Mouse (Mus musculus): ENCODE data around the gene Iqcf3. TPM values are rescaled to one million over a fixed set of nuclear protein-coding genes. Genes with fewer than 3 reads are reported as not detected.

The Iqcf3 gene
- polyA plus RNA-seq, 1 experiment from 2014 or later = not detected

GRCm38 (mm10) chr9:106519909-106520308 lies 41.5 kb downstream of the Iqcf3 start:
- no peaks in the 10 kb centered on the region for H3K4me1 ChIP-seq (ENCODE audit: control insufficient read depth, low read depth, low read length)
- H3K36me3 ChIP-seq (ENCODE audit: control insufficient read depth, insufficient read depth) = no peaks in the 10 kb centered on the region
- H3K9ac ChIP-seq (ENCODE audit: low read depth, low read length) = no peak overlapping the region
- H3K27me3 ChIP-seq (ENCODE audit: control insufficient read depth, insufficient read depth, low read depth, low read length) = no peaks in the 10 kb centered on the region
- H3K9me3 ChIP-seq (replicated peaks; ENCODE audit: control insufficient read depth, low read length) = no peaks in the 10 kb centered on the region
- H3K4me3 ChIP-seq (ENCODE audit: low read depth, low read length) = no peak overlapping the region
- no peak overlapping the region for H3K27ac ChIP-seq (ENCODE audit: low read length)
- no peak for ATAC-seq (ENCODE audit: low read depth)
- 54% methylated on average over 8 of the region's 8 CpGs for WGBS (ENCODE audit: insufficient replicate concordance)
- H3K4me2 ChIP-seq (ENCODE audit: low read depth, low read length) = no peak overlapping the region

GRCm38 (mm10) chr9:106519433-106519832 lies 42.0 kb downstream of the Iqcf3 start:
- H3K27ac ChIP-seq (ENCODE audit: low read length) = no peak overlapping the region
- no peak overlapping the region for H3K9ac ChIP-seq (ENCODE audit: low read depth, low read length)
- H3K36me3 ChIP-seq (ENCODE audit: control insufficient read depth, insufficient read depth) = no peaks in the 10 kb centered on the region
- no peak for ATAC-seq (ENCODE audit: low read depth)
- no peak overlapping the region for H3K4me3 ChIP-seq (ENCODE audit: low read depth, low read length)
- no peaks in the 10 kb centered on the region for H3K27me3 ChIP-seq (ENCODE audit: control insufficient read depth, insufficient read depth, low read depth, low read length)
- no peaks in the 10 kb centered on the region for H3K9me3 ChIP-seq (replicated peaks; ENCODE audit: control insufficient read depth, low read length)
- no peaks in the 10 kb centered on the region for H3K4me1 ChIP-seq (ENCODE audit: control insufficient read depth, low read depth, low read length)
- no peak overlapping the region for H3K4me2 ChIP-seq (ENCODE audit: low read depth, low read length)
- 49% methylated on average over 2 of the region's 2 CpGs for whole genome bisulfite sequencing (ENCODE audit: insufficient replicate concordance)

DNA sequence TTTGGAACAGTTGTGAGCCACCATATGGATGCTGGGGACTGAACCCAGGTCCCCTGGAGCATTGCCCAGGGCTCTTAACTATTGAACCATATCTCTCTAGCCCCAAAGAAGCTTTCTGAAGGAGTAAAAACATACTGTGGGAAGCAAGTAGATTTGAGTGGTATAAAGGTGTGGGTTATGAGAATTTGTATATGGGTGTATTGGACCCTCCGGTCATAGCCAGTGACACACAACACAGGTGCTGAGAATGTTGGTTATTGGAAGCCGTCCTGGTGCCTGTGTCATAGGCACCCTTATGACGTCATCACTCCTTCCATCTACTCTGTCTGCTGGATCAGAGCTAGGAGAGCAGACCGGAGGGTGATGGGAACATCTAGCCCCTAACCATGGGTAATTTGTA lies 47.2 kb downstream of the Iqcf3 start, which contains the start of gene Iqcf5:
Gene Iqcf5, plus strand, starts transcription at position 301 of the 400 bp plus-strand sequence.
- Histone ChIP-seq H3K9me3 (replicated peaks; ENCODE audit: control insufficient read depth, low read length) (no peaks in the 10 kb centered on the region), H3K36me3 (ENCODE audit: control insufficient read depth, insufficient read depth) (no peaks in the 10 kb centered on the region), H3K4me2 (ENCODE audit: low read depth, low read length) (no peak within 1 kb of the TSS), H3K27ac (ENCODE audit: low read length) (no peak within 1 kb of the TSS), H3K27me3 (ENCODE audit: control insufficient read depth, insufficient read depth, low read depth, low read length) (no peaks in the 10 kb centered on the region), H3K9ac (ENCODE audit: low read depth, low read length) (no peak within 1 kb of the TSS), H3K4me3 (ENCODE audit: low read depth, low read length) (no peak within 1 kb of the TSS), H3K4me1 (ENCODE audit: control insufficient read depth, low read depth, low read length) (no peaks in the 10 kb centered on the region)
- ATAC-seq (ENCODE audit: low read depth) = no peak
- WGBS (ENCODE audit: insufficient replicate concordance) = 61% methylated on average over 4 of the region's 4 CpGs

DNA sequence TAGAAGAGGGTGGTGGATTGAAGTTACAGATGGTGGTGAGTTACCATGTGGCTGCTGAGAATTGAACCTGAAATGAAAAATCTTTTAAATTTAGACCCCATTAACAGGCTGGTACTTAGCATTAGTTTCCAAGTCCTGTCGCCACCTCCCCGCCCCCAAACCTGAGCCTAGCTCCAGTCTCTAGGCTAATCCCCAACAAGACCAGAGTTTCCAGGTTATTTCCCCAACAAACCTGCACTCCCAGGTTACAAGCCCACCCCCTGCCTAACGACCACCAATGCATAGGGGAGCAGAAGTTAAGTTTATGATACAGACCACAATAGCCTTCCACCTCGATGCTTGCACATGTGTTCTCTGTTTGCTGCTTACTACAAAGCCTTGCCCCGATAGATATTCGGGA lies 47.9 kb downstream of the Iqcf3 start:
- no peak for ATAC-seq (ENCODE audit: low read depth)
- no peaks in the 10 kb centered on the region for H3K9me3 ChIP-seq (replicated peaks; ENCODE audit: control insufficient read depth, low read length)
- H3K4me1 ChIP-seq (ENCODE audit: control insufficient read depth, low read depth, low read length) = no peaks in the 10 kb centered on the region
- H3K9ac ChIP-seq (ENCODE audit: low read depth, low read length) = no peak overlapping the region
- no peak overlapping the region for H3K27ac ChIP-seq (ENCODE audit: low read length)
- no peaks in the 10 kb centered on the region for H3K36me3 ChIP-seq (ENCODE audit: control insufficient read depth, insufficient read depth)
- WGBS (ENCODE audit: insufficient replicate concordance) = 63% methylated on average over 6 of the region's 6 CpGs
- H3K27me3 ChIP-seq (ENCODE audit: control insufficient read depth, insufficient read depth, low read depth, low read length) = no peaks in the 10 kb centered on the region
- H3K4me2 ChIP-seq (ENCODE audit: low read depth, low read length) = no peak overlapping the region
- H3K4me3 ChIP-seq (ENCODE audit: low read depth, low read length) = no peak overlapping the region

DNA sequence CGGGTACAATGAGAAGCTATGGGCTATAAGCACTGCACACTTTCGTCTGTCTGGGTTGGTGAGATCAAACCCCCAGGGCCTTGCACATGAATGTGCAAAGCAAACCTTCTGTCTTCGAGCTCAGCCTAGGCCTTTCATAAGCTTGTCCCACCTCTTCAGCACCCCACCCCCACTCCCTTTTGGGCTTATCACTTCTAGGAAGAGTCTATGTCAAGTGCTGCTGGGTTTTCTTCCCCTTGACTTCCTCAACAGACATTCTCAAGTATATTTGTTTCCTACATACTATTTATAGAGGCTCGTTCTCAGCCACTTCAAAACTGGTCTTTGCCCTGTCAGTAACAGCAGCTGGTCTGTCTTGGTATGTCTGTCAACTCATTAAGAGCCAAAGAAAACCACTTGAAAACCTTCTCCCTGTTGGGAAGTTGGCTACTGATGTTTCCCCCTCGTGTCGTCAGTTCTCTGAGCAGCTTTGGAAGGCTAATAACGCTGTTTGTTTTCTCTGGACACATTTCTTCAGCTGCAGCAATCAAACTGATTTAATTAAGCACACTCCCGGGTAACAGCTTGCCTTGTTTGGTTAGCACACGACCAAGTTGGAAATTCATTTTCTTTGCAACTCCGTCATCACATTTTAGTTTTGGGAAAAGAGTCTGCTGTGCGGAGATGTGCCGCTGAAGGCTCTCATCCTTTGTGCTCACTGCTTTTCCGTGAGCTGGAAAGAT lies 48.5 kb downstream of the Iqcf3 start:
- Histone ChIP-seq H3K9me3 (replicated peaks; ENCODE audit: control insufficient read depth, low read length) (no peaks in the 10 kb centered on the region), H3K4me1 (ENCODE audit: control insufficient read depth, low read depth, low read length) (no peaks in the 10 kb centered on the region), H3K27ac (ENCODE audit: low read length) (no peak overlapping the region), H3K4me3 (ENCODE audit: low read depth, low read length) (no peak overlapping the region), H3K36me3 (ENCODE audit: control insufficient read depth, insufficient read depth) (no peaks in the 10 kb centered on the region), H3K4me2 (ENCODE audit: low read depth, low read length) (no peak overlapping the region), H3K27me3 (ENCODE audit: control insufficient read depth, insufficient read depth, low read depth, low read length) (no peaks in the 10 kb centered on the region), H3K9ac (ENCODE audit: low read depth, low read length) (no peak overlapping the region)
- ATAC-seq (ENCODE audit: low read depth) = no peak
- 41% methylated on average over 13 of the region's 13 CpGs for WGBS (ENCODE audit: insufficient replicate concordance)

DNA sequence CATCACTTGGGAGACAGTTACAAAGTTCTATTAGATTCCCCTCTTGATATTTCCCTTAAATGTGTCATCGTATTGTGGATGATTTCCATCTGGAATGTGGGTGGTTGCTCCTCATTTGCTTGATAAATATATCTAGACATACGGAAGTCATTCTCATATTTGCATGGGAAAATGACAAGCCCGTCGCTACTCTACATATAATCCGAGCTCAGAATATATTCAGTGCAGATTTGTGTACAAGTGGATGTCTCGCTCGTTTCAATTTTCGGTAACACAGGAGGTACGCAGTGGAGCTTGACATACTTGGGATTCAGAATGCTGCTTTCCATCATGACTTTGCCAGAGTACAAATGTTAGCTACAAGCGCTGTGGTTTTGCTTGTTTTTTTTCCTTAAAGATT lies 52.1 kb downstream of the Iqcf3 start:
- 73% methylated on average over 10 of the region's 10 CpGs for WGBS (ENCODE audit: insufficient replicate concordance)
- Histone ChIP-seq H3K9me3 (replicated peaks; ENCODE audit: control insufficient read depth, low read length) (no peaks in the 10 kb centered on the region), H3K36me3 (ENCODE audit: control insufficient read depth, insufficient read depth) (no peaks in the 10 kb centered on the region), H3K27me3 (ENCODE audit: control insufficient read depth, insufficient read depth, low read depth, low read length) (no peaks in the 10 kb centered on the region), H3K4me3 (ENCODE audit: low read depth, low read length) (no peak overlapping the region), H3K9ac (ENCODE audit: low read depth, low read length) (no peak overlapping the region), H3K4me1 (ENCODE audit: control insufficient read depth, low read depth, low read length) (no peaks in the 10 kb centered on the region), H3K4me2 (ENCODE audit: low read depth, low read length) (no peak overlapping the region), H3K27ac (ENCODE audit: low read length) (no peak overlapping the region)
- no peak for ATAC-seq (ENCODE audit: low read depth)

DNA sequence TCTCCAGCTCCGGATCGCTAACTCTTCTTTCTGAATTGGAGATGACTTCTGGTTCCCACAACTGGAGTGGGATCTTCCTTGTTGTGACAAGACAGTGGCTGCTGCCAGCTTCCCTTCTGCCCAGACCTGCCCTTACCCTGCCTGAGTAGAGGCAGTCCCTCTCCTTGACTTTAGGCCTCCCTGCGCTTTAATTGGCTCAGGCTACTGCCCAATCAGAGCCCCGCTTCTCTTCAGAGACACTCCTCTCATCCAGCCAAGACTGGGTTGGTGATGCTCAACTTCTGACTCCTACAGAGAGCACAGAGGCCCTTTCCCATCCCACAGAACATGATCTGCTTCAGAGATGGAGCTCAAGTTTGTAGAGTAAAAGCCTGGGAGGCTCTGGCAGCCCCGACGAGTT lies 57.2 kb downstream of the Iqcf3 start:
- Histone ChIP-seq H3K36me3 (ENCODE audit: control insufficient read depth, insufficient read depth) (no peaks in the 10 kb centered on the region), H3K27ac (ENCODE audit: low read length) (no peak overlapping the region), H3K27me3 (ENCODE audit: control insufficient read depth, insufficient read depth, low read depth, low read length) (no peaks in the 10 kb centered on the region), H3K4me3 (ENCODE audit: low read depth, low read length) (no peak overlapping the region), H3K9ac (ENCODE audit: low read depth, low read length) (no peak overlapping the region), H3K4me1 (ENCODE audit: control insufficient read depth, low read depth, low read length) (no peaks in the 10 kb centered on the region), H3K4me2 (ENCODE audit: low read depth, low read length) (no peak overlapping the region), H3K9me3 (replicated peaks; ENCODE audit: control insufficient read depth, low read length) (no peaks in the 10 kb centered on the region)
- no peak for ATAC-seq (ENCODE audit: low read depth)
- 72% methylated on average over 6 of the region's 6 CpGs for WGBS (ENCODE audit: insufficient replicate concordance)

- Histone ChIP-seq H3K27me3 (ENCODE audit: control insufficient read depth, insufficient read depth, low read depth, low read length) (no peaks in the 10 kb centered on the region), H3K9me3 (replicated peaks; ENCODE audit: control insufficient read depth, low read length) (no peaks in the 10 kb centered on the region), H3K4me1 (ENCODE audit: control insufficient read depth, low read depth, low read length) (no peaks in the 10 kb centered on the region), H3K4me2 (ENCODE audit: low read depth, low read length) (no peak overlapping the region), H3K4me3 (ENCODE audit: low read depth, low read length) (no peak overlapping the region), H3K36me3 (ENCODE audit: control insufficient read depth, insufficient read depth) (no peaks in the 10 kb centered on the region), H3K27ac (ENCODE audit: low read length) (no peak overlapping the region), H3K9ac (ENCODE audit: low read depth, low read length) (no peak overlapping the region)
- 74% methylated on average over 22 of the region's 22 CpGs for WGBS (ENCODE audit: insufficient replicate concordance)
- no peak for ATAC-seq (ENCODE audit: low read depth)
Observed at GRCm38 (mm10) chr9:106501846-106502245, 59.6 kb downstream of the Iqcf3 start.

- H3K9ac ChIP-seq (ENCODE audit: low read depth, low read length) = no peak within 1 kb of the TSS
- no peaks in the 10 kb centered on the region for H3K36me3 ChIP-seq (ENCODE audit: control insufficient read depth, insufficient read depth)
- no peaks in the 10 kb centered on the region for H3K27me3 ChIP-seq (ENCODE audit: control insufficient read depth, insufficient read depth, low read depth, low read length)
- WGBS (ENCODE audit: insufficient replicate concordance) = 75% methylated on average over 6 of the region's 6 CpGs
- no peak within 1 kb of the TSS for H3K4me3 ChIP-seq (ENCODE audit: low read depth, low read length)
- no peak within 1 kb of the TSS for H3K4me2 ChIP-seq (ENCODE audit: low read depth, low read length)
- H3K9me3 ChIP-seq (replicated peaks; ENCODE audit: control insufficient read depth, low read length) = no peaks in the 10 kb centered on the region
- ATAC-seq (ENCODE audit: low read depth) = no peak
- H3K27ac ChIP-seq (ENCODE audit: low read length) = no peak within 1 kb of the TSS
- no peaks in the 10 kb centered on the region for H3K4me1 ChIP-seq (ENCODE audit: control insufficient read depth, low read depth, low read length)
Observed at GRCm38 (mm10) chr9:106499667-106500066, 61.8 kb downstream of the Iqcf3 start, which contains the start of gene Iqcf1. Iqcf1 (plus strand) TSS chr9:106499967.

All from liver, embryonic 16.5 days (tissue).